Mouse (Mus musculus): ENCODE data around the gene Msx3. TPM values are rescaled to one million over a fixed set of nuclear protein-coding genes. Genes with fewer than 3 reads are reported as not detected.
A peak's percentile ranks its signal among the peaks of the same experiment; 100 is the strongest.

Gene Msx3
- total RNA-seq, 4 experiments from 2014 or later: not detected

DNA sequence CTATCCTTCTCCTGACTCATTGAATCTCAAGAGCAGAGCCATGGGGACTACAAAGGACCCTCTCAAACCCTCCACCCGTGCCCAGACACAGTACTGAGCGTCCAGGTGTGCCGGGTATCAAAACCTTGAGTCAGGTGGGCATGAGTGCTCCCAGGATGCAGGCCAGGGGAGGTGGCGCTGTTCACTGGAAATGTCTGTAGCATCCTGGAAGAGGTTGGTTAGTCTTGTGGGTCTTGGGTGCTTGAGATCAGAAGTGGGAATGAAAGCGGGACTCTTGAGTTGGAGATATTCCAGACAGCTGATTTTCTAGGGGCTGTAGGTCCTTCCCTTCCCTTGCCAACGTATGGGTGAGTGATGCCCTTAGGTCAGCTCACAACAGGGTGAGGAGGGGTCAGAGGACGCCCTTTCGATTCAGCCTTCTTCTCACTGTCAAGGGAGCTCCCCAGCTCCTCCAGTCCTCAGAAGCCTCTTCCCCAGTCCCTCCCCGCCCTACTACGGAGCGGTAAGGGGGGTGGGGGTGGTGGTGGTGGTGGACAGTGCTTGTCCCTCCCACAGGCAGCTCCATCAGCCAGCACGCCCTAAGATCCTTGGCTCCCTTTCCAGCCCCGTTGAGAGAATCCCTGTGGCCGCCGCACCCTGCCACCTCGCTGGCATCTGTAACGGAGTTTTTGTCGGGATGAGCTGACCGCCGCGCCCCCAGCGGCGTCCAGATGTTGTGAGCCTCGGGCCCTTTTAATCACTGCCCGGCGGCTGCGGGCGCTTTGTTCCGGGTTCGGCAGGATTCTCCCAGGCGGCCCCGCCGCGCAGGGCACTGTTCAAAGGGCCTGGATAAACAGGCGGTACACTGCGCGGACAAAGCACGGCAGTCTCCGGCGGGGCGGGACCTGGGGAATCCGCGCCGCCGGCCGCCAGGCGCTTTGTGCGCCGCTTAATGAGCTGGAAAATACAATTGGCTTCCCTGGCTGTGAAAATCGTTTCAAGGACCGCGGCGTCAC is 8.8 kb upstream of the Msx3 start:
- no peak for DNase-seq

DNA sequence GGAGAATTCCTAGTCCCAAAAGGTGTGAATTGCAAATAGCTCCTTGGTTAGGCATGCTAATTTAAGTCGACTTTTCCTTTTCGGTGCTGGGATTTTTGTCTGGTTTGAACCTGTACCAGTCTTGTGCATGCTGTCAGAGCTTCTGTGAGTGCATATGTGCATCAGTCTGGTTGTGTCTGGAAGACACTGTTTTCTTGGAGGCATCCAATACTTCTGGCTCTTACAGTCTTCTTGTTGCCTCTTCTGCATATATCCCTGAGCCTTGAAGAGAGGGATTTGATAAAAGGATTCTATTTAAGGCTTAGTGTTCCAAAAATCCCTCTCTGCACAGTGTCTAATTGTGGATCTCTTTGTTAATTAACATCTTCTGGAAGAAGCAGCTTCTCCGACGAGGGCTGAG is 5.2 kb upstream of the Msx3 start:
- DNase-seq: no peak

DNA sequence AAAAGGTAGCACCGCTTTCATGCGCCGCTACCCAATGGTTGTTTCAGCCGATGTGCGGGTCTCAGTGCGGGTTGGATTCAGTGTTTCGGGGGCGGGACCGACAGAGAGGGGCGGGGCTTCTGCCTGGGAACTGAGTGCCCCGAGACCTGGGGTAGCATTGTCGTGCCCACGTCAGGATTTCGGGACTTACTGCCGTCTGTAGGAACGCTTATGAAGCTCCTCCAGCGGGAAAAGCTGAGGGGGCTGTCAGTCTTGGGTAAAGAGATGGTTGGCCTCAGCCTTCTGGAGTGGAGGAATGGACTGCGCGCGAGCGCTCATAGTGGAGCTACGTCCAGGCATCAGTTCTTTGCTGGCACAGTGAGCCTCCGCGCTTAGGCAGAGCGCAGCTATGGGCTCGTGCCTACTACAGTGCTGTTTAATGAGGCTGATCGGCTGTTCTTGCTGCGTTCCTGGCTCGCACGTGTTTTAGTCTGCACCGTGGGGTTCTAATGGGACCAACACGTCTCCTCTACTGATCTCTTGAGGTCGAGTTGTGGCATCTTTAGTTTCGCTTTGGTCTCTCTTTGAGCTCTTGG is 313 bp upstream of the Msx3 start:
- no peak for DNase-seq

DNA sequence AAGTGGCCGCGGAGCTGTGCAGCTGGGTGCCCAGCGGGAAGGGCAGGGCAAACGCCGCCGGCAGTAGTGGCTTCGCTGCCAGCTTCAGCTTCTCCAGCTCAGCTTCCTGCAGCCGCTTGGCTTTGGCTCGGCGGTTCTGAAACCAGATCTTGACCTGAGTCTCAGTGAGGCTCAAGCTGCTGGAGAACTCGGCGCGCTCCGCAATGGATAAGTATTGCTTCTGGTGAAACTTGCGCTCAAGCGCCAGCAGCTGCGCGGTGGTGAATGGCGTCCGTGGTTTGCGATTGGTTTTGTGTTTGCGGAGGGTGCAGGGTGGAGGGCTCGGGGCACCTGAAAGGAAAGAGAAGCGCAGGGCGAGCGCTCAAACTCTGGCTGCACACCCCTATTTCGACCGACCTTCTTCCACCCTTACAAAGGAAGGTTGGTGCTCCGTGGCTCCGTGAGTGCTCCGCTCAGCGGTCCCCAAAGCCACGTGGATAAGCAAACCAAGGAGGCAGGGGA is 1.0 kb downstream of the Msx3 start:
- no peak for DNase-seq

DNA sequence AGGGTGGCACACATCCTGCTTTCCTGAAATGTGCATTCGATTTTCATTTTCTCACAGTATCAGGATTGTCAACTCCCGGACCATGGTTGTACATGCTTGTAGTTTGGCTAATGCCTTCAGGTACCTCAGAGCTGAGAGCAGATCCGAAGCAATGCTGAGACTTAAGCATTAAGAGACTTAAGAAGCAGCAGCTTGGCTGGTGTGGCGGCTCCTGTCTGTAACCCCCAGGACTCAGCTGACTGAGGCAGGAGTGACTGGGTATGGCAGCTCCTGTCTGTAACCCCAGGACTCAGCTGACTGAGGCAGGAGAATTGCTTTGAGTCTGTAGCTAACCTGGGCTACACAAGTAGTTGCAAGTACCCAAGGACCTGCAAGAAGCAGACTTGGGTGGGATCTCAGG is 3.3 kb downstream of the Msx3 start:
- DNase-seq: no peak

DNA sequence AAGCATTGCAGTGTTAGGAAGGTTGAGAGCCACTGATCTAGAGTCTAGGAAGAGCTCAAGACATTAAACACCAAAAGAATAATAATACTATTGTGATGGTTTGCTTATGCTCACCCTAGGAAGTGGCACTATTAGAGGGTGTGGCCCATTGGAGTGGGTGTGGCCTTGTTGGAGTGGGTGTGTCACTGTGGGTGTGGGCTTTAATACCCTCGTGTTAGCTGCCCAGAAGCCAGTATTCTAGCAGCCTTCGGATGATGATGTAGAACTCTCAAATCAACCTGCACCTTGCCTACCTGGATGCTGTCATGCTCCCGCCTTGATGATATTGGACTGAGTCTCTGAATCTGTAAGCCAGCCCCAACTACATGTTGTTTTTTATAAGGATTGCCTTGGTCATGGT is 6.2 kb downstream of the Msx3 start:
- no peak for DNase-seq

DNA sequence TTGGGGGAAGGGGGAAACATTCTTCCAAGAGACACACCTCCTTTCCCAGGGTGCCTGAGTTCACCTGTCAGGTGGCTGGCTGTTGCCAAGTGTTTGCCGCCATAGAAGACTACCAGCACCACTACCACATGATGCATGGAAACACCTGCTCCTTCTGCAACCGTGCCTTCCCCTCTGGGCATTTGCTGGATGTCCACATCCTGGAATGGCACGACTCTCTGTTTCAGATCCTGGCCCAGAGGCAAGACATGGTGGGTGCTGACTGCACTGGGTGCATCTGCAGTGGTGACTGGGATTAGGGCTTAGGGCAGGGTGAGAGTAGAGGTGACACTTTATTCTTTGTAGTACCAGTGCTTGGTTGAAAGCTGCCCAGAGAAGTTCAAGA is 11.7 kb downstream of the Msx3 start:
- DNase-seq: no peak

DNA sequence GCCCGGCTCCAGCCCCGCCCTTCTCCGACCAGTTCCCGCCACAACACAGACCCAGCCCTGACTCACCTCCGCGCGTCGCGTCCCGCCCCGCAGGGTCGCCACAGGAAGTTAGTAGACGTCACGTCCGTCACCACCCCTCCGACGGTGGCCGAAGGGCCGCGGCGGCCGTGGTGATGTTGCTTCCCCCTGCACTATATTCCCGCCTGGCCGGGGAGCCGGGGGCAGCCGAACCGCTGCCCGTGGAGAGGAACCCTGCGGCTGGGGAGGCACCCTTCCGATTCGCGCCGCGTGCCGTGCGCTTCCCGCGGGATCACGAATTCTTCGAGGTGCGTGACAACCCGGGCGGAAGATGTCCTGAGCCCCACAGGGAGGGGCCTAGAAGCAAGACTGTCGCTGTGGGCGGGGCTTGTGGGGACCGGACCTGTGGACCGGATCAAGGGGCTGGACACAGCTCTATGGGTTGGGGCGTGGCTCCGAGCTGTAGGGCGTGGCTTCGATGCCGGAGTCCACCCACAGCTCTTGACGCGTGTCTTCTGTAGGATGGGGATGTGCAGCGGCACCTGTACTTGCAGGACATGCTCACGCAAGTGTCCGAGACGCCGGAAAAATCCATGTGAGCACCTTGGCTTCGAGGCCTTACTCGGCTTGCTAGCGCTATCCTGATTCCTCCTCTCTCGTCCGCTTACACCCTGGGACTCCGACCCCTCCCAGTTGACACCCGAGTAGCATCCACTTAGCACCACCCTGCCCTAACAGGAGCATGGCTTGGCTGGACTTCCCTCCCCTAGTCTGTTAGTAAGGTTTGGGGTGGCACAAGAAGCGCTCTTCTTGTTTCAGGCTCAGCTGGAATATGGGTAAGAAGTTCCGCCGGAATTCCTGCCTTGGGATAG is 12.4 kb downstream of the Msx3 start, which contains the start of the genes Zfp511 and Tubgcp2:
Gene Zfp511, plus strand, starts transcription at position 111 of the 890 bp plus-strand sequence.
Gene Tubgcp2, minus strand, starts transcription at position 389 of the 890 bp plus-strand sequence.
- DNase-seq: peak; percentile 96

DNA sequence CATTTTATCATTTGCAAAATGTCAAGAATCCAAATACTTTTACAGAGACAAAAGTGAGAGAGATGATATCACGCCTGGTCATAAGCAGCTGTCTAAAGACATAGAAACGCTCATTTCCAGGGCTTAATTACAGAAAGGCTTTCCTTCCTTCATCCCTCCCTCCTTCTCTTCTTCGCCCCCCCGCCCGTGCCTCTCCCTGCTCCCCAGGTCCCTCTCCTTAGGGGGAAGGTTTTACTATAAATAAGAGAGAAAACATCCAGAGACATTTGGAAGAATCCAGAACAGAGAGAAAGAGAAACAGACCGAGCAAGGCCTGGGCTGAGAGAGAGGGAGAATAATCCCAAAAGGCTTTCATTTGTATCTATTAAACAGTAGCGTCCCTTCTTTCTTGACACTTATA is 13.4 kb downstream of the Msx3 start:
- DNase-seq: no peak

DNA sequence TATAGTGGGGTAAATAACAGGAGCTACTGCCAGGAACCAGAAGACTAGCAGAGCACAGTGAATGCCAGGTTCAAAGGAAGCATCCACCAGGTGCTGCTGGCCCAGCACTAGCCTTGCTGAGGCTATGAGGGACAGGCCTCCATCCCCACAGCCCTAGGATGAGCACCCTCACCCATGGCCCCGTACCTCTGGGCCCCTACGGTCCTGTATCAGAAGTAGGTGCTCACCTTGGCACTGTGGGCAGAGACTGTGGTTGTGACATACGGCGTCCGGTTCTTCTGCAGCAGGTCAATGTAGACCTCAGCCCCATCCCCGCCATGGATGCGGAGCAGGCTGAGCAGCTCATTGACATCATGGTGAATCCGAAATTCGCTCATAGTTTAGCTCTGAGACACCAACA is 15.5 kb downstream of the Msx3 start:
- DNase-seq: no peak

DNA sequence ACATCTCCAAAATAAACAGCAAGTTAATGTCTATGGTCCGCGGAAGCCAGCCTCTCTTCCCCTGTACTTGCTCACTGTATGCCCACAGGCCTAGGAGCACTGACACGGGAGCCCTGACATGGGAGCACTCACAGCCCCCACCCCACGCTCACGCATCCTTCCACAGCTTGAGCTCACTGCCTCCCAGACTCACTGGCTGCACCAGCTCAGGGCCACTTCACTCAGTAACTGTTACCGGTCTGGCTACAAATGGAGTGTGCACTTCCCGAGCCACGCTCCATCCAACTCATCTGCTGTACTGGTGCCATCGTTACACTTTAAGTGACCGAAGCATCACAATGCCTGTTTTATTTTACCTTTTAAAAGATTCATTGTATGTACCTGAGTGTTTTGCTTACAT is 16.5 kb downstream of the Msx3 start:
- no peak for DNase-seq

DNA sequence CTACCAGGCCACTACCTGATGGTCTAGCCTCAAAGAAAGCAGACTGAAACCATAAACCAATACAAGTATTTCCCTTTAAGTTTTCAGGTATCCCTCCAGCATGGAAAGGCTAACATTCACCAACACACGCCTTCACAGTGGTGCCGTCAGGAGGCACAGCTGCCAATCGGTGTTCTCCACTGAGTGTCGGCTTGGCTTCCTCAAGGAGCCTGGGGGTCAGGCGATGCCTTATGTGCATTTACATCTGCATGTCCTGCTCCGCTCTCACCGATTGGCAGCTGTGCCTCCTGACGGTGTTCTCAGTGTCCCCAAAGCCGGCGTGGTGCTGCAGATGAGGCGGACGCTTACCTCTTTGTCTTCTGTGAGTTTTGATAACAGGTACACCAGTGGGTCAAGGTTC is 17.1 kb downstream of the Msx3 start:
- DNase-seq: no peak

DNA sequence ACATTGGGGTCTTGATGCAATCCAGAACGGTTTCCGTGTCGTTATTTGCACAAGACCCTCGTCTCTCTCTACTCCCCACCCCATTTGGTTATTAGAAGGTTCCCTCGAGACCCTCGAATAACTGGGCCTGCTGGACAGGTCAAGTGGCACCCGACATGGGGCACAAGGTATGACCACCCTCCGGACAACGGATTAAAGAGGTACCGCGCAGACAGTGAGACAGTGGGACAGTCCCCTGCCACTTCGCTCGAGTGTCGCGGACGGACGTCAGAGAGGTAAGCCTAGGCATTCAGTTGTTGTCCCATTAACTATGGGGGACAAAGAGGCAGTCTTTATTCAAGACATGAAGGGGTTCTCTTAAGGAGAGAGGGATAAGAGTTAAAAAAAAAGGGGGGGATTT is 37.6 kb downstream of the Msx3 start:
- DNase-seq: no peak

DNA sequence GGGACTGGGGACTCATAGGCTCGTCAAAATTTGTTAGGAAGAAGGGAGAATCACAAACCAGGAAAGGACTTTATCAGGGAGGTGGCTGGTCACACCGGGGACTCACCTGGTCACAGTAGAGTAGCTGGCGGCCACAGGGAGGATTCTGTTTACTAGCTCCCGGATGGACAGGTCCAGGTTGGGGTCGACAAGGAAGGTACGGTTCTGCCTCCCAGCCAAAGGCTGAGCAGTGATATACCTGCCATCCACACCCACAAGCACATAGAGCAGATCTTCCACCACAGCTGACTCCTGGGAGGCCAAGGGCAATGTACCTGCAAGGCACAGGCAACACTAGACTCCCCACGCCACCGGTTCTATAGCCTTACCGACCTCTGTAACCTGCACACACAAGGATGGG is 41.1 kb downstream of the Msx3 start:
- no peak for DNase-seq

DNA sequence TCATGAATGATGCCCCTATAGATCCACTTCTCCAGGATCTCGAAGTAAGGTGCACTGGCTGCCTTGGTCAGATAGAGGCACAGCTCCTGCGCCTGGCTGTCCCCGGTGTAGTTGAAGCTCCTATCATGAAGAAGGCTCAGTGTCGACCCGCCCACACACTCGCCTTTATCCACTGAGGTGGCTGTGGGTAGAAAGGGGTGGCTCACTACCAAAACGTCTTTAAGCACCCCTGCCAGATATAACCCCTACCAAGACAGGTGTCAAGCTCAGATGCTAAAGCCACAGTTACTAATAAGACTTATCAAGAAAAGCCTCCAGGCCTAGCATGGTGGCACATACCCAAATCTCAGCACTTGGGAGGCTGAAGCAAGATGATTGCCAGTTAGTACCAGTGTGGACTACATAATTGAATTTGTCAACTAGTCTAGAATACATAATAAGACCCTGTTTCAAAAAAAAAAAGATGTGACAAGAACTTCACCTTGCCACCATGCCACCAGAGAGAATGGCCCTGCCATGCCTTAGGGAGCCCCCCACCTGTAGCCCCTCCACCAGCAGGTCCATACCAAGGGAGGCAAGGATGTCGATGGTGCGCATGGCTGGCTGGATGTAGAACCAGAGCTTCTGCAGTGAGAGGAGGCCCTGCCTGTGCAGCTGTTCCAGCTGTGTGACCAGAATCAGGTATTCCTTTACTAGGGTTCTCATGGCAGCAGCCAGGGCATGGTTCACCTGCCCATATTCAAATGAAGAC is 41.9 kb downstream of the Msx3 start:
- no peak for DNase-seq

DNA sequence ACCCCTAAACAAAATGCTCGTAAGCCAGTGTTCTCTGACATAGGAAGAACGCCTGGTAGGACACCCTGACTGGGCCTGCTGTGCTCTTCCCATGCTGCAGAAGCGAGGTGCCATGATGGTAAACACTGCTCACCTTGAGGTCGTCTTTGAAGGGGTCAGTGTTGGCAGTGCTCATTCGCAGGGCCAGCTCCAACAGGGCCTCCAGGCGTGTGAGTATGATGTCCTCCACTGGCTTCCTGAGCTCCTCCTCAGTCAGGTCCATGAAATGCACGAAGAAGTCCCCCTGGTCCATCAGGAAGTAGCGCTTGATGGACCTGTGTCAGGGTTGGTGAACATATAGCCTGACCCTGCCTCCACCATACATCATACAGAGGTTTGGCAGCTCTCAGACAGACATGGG is 44.2 kb downstream of the Msx3 start:
- DNase-seq: no peak

DNA sequence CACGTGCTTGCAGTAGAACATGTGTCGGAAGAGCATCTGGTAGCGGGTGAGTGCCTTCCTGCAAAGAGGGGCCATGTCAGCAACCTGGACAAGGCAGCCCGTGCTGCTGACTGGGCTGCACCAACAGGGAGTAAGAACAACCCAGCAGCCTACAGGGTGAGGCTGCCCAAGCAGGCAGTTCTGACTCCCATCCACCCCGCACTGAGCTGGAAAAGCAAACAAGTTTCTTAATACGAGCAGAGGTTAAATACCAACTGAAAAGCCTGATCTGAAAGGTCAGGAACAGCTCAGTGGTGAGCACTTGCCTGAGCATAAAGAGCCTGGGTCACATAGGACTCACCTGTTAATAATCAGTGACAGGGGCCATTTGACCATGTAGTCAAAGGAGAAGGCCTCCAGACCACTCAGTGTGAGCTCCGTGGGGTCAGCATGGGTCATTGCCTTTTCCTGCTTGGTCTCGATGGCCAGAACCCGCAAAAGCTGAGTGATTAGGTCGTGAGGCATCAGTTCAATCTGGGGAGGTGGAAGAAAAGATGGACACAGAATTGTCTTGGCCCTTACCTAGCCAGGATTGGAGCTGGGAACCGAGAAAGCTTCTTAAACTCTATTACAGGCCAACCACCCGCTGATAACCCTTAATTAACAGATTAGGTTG is 47.7 kb downstream of the Msx3 start:
- no peak for DNase-seq

DNA sequence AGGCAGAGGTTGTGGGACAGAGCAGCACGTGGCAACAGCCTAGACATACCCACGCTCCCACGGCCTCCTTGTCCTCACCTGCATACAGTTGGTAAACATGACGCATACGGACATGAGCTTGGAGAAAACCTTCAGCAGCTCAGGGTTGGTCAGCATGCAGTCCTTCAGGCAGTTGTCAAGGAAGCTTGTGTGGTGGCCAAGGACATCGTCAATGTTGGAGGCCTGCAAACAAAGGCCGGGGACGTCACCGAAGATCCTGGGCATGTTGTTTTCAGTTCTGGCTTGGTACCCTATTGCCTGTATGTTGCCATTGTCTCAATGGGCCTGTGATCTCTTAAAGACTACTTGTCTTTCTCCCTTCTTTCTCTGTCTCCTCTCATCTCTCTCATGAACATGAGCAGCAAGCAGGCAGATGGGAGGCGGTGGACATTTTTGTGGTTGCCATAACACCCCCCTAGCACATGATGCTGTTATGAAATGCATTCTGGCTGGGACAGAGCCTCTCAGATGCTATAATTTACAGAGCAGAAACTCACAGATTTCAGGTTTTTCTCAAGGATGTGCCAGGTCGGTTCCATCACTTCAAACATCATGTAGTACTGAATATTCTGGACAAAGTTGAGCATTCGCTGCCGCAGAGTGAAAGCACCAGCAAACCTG is 50.1 kb downstream of the Msx3 start:
- DNase-seq: peak; percentile 18
